Mouse (Mus musculus): ENCODE results near the gene Foxj1.
A peak's percentile ranks its signal among the peaks of the same experiment; 100 is the strongest.

Foxj1 gene

GRCm38 (mm10) chr11:116342069-116342791, 7.0 kb upstream of the Foxj1 start:
- DNase-seq, result no peak

- DNase-seq, result no peak
These were observed 2.3 kb upstream of the Foxj1 start for GRCm38 (mm10) chr11:116337531-116337930.

DNA sequence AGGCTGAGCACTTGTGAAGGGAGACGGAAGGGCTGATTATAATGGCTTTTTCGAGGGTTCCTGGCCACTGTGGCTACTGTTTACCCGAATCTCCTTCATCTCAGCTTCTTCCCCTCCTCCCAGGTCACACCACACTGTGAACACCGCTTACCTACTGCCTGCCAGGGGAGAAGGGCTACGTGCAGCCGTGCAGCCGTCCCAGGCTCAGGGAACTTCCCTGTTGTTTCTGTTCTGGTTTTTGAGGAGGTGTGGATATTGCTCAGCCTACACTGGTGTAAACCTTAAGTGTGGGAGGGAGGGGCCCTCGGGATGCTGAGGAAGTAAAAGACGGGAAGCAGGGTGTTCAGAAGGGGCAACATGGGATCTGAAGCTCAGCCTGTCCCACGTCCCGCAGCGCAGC, 1.8 kb upstream of the Foxj1 start:
- no peak for DNase-seq

GRCm38 (mm10) chr11:116336393-116336792, 1.2 kb upstream of the Foxj1 start:
- DNase-seq, result no peak

DNA sequence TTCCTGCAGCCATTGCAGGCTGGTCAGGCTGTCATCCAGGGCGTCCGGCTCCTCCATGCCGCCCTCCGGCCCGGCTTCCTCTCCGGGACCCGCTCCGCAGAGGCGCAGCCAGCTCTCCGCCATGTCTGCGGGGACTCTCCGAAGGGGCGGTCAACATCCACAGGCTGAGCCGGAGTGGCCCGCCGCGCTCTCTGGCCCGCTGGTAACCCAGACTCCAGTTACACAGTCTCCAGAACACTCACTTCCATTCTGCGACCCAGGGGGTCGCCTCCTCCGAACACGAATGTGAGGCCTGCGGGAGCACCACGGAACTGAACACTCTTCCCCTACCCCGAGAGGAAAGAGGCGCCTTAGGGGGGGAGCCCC, 799 bp downstream of the Foxj1 start:
- no peak for DNase-seq

DNA sequence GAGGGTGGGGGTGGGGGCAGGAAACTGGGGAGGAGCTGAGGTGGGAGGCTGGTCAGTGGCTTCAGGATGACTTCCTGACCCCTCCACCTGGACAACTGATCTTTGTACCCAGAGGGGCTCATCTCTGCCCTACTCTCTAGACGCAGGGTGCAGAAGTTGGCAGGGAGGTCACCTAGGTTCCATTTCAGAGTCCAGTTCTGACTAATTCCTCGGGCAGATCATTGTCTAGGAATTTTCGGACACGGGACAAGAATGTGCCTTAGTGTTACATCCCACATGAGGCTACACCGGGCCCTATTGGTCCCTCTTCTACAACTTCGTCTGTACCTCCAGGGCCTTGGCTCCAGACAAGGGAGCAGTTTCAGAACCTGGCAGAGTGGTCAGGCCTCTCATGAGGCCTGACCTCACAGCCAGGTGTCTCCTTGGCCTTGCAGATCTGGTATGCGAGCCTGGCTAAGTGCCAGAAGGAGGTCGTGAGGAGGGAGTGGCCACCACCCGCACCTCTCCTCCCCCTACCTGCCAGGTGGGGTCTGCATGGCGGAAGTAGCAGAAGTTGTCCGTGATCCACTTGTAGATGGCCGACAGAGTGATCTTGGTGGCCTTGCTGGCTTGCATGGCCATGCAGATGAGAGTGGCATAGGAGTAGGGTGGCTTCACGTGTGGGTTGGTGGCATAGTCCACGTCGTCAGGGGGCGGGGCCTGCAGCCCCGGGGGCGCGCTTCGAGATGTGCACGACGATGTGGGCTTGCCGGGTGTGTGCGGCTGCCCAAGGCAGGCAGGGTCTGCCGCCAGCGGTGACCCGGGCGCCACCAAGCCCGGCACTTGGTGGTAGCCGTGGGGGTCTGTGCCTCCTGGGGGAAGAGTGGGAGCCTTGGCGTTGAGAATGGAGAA, 1.4 kb downstream of the Foxj1 start:
- DNase-seq, result no peak

- no peak for DNase-seq
These were observed 2.3 kb downstream of the Foxj1 start for GRCm38 (mm10) chr11:116332983-116333270.

GRCm38 (mm10) chr11:116332232-116332982, 2.8 kb downstream of the Foxj1 start:
- DNase-seq, result peak; percentile 85

- peak; percentile 66 for DNase-seq
These were observed 5.0 kb downstream of the Foxj1 start for GRCm38 (mm10) chr11:116330211-116330518.

DNA sequence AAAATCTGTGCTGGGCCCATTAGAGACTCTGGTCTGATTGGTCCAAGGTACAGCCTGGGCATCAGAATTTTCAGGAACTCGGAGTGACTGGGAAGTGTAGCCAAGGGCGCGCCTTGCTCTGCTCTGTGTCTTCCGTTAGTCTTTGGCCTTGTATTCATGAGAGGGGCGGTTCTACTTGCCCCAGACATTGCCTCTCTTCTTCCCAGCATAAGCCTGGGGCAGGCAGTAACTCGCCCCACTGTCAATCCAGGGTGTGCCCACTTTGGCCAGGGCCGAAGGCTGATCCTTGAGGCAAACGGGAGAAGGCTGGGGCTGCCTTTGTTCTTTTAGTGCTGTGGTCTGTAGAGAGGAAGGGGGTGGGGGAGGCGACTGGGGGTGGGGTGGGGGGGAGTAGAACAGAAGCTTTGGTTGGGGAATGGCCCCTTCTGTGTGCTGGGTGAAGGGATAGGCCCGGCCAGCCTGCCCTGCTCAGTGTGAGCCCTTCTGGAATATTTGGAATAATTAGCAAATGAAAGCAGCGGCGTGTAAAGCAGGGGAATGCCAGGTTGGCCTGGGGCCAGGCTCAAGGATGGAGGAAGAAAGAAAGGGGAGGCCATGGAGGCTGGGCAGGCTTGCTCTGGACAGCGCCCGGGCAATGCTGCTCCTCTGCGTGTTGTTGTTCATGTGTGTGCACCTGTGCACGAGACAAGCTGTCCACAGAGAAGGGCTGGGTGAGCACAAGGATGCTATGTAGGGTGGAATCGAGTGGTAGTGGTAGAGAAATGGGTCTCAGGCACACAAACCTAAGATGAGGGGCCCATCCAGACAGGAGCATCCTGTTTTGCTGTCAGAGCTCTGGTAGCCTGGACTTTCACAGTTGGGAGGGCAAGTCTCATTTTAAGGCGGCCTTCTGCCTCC, 5.6 kb downstream of the Foxj1 start:
- no peak for DNase-seq

GRCm38 (mm10) chr11:116326963-116327603, 8.1 kb downstream of the Foxj1 start:
- DNase-seq, result no peak

DNA sequence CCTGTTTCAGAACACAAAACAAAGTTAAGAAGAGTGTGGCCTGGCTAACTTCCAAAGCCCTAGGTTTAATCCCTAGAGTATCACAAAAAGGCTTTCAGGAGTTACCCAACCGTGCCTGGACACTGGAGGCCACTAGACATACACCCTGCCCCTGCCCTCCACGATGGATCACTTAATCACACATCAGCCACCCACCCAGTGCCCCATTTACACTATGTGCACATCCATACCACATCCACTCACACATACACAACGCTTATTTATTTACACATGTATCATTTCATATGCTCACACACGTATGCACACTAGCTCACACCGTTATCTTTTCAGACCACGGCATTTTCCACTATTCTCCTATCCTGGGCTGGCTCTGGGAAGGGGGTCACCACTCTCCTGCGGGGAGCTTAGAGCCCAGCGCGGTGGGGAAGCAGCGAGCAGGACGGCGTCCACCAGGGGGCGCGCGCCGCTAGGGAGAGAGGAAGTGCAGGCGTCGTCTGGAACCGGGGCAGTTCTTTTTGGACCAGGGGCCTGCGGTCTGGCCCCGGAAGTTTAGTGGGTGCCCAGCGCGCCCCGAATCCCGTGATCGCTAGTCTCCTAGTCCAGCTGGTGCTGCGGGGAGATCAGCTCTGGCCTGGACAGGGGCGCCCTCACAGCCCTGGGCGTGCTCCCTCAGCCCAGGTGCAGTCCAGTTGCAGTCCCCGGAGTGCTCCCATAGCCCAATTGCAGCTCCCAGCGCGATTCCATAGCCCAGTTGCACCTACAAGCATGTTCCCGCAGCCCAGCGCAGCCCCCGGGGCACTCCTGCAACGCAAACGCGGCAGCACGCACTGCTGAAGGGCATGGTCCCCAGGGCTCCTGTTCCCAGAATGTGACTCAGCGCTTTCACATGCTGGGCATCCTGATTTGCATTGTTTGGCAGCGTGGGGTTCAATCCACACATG, 16.2 kb downstream of the Foxj1 start:
- peak; percentile 69 for DNase-seq

- no peak for DNase-seq
These were observed 22.8 kb downstream of the Foxj1 start for GRCm38 (mm10) chr11:116312359-116312758.

DNA sequence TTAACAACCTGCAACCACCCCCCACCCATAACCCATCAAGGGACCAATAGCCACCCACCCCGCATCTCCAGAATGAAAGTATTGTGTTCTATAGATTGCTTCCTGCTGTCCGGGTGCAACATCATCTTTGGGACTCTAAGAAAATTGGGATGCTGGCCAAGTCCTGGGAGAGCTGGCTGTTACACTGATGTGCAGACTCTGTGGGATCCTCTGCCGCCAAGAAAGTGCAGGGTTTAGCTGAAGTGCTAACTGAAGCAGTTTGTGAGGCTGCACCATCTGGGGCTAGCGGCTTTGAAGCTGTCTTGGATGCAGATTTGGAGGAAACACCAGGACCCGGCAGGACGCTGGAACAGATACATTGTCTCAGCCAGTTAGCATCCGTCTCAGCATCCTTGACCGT, 24.0 kb downstream of the Foxj1 start:
- no peak for DNase-seq

- no peak for DNase-seq
These were observed 25.6 kb downstream of the Foxj1 start for GRCm38 (mm10) chr11:116309601-116310000.

DNA sequence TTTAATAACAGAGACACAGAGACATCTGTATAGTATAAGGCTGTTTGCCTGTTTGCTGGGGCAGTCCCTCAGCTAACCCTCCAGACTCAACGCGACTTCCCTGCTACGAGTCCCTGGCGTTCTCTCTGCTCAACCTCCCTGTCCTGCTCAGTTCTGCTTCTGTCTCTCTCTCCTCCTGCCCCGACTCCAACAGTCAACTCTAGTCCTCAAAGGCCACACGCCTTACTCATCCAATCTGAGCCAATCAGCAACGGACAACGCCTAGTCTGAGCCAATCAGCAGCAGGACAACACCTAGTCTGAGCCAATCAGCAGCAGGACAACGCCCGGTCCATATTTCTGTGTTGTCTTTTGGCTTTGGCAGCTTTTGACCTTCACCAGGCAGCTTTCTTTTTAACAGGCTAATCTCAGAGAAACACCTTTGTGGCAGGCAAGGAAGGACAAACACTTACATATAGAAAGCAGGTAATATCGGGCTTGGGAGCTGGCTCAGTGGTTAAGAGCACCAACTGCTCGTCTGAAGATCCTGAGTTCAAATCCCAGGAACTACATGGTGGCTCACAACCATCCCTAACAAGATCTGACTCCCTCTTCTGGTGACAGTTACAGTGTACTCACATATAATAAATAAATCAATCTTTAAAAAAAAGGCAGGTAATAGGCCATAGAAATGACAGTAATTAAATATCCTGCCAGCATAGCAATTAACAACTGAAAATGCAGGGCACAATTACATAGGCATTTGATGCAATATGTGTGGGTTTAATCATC, 27.3 kb downstream of the Foxj1 start:
- no peak for DNase-seq

DNA sequence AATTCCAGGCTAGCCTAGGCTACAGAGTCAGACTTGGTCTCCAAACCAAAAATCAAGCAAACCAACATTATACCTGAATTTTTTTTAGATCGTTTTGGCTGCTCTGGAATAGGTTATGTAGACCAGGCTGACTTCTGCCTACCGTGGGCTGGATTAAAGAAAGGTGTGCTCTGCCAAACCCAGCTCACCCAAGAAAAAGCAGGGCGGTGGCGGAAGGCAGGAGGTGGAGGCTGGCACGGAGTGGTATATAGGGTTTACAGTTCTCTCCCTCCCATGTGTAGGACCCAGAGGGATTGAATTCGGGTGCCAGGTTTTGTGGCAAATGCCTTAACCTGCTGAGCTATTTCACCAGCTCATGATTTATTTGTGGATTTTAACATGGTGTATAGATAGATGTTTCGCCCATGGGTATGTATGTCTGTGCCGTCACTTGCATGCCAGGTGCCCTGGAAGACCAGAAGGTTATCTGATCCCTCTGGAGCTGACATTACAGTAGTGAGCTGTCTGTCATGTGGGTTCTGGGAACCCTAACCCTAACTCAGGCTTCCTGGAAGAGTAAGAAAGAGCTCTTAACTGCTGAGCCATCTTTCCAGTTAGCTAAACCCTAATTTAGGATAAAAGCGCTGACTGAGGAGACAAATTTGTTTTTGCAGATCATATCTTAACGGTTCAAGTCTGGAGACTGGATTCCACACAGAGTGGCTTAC, 28.0 kb downstream of the Foxj1 start, which contains the start of gene Exoc7:
Gene Exoc7 (minus strand): TSS at position 215 of the 707 bp plus-strand sequence.
- no peak for DNase-seq

DNA sequence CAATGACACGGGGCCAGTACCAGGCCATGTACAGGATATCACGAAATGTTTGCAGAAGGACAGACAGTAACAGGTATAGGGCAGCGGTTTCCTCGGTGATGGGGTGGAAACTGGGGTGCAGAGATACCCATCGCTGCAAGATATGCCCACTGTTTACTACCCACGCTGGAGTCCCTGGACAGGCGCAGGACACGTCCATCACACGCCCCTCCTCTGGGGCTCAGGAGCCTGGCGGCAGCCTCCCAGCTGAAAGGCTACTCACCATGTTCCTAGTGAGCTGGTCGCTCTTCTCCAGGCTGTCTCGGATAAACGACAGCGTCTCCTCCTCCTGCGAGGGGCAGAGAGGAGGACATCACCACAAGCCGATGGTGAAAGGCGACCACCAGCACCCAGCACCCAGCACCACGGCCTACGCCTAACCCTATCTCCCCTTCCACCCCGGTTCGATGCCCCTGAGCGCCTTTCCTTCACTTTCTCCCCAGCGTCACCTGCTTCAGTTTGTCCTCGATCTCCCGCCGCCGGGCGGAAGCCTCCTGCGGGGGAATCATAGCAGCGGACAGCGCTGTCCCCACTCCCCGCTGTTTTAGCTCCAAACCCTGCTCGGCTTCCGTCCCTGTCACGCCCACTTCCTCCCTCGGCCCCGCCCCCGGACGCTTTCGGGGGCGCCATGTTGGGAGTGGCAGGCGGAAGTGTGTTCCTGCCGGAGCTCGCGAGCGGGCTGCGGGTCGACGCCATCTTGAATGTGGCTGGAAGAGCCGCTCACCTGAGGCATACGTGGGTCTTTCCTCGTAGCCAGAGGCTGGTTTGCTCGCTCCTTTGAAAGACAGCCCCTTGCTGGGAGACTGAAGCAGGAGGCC, 28.8 kb downstream of the Foxj1 start:
- DNase-seq, result peak; percentile 92

DNA sequence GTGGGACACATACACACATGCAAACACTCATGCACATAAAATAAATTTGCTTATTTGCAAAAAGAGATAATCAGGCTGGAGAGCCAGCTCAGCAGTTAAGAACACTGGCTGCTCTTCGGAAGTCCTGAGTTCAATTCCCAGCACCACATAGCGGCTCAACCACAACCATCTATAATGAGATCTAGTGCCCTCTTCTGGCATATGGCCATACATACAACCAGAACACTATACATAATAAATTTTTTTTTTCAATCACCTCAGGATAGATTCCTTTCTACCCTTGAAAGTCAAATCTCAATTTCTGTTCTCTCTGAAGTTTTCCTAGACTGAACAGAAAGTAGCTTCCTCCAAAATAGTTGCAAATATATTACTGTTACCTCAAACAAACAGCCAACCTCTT, 29.8 kb downstream of the Foxj1 start:
- no peak for DNase-seq
